Mouse (Mus musculus) thymus, adult 2 months (tissue): ENCODE data around the gene Tbc1d15. TPM values are rescaled to one million over a fixed set of nuclear protein-coding genes. Genes with fewer than 3 reads are reported as not detected.

Experiments
- DNase-seq: peaks from one replicate; pipeline ENCODE4 v3.0.0; 2021
- H3K27ac ChIP-seq: fragments of 200-500 bp; 2 replicates; pipeline ENCODE4 v1.5.1; 2012; ENCODE audit warnings: low read length, control low read depth; ENCODE audit not compliant: control insufficient read depth, insufficient read depth
- H3K27me3 ChIP-seq: fragments of 200-500 bp; 2 replicates; pipeline ENCODE4 v1.6.1; 2012; ENCODE audit warnings: mild to moderate bottlenecking, low read length, moderate library complexity, mixed read lengths; ENCODE audit not compliant: control insufficient read depth, insufficient read depth
- H3K36me3 ChIP-seq: fragments of 200-500 bp; 2 replicates; pipeline ENCODE4 v1.6.1; 2012; ENCODE audit warnings: mild to moderate bottlenecking, low read length, moderate library complexity; ENCODE audit not compliant: control insufficient read depth, insufficient read depth
- H3K4me1 ChIP-seq: fragments of 200-500 bp; replicated peaks from 2 replicates; pipeline ENCODE4 v1.6.1; 2012; ENCODE audit warnings: low read length; ENCODE audit not compliant: control insufficient read depth, insufficient read depth
- H3K4me3 ChIP-seq: fragments of 200-500 bp; 2 replicates; pipeline ENCODE4 v1.5.1; 2012; ENCODE audit warnings: mild to moderate bottlenecking, low read length, control low read depth, moderate library complexity; ENCODE audit not compliant: control insufficient read depth, insufficient read depth
- CTCF ChIP-seq: fragments of 200-500 bp; IDR thresholded peaks from 2 replicates; pipeline ENCODE4 v1.5.1; 2012; ENCODE audit warnings: mild to moderate bottlenecking, control low read depth, low read length, moderate library complexity, borderline replicate concordance; ENCODE audit not compliant: control insufficient read depth, poor library complexity, insufficient read depth; ENCODE audit errors: extremely low read depth
- POLR2A ChIP-seq: fragments of 200-500 bp; IDR thresholded peaks from 2 replicates; pipeline ENCODE4 v1.6.1; 2012; ENCODE audit warnings: mild to moderate bottlenecking, low read length, control low read depth, moderate library complexity; ENCODE audit not compliant: control insufficient read depth, poor library complexity, insufficient read depth; ENCODE audit errors: extremely low read depth
- WGBS: fragments of 180-500 bp; shearing (Covaris S2); methylation state at CpG from one replicate; pipeline ENCODE4 v1.1.7; 2018; 5-methylcytosine and 5-hydroxymethylcytosine counted together
- polyA plus RNA-seq: library from polyadenylated mRNA; depleted of rRNA; stranded (reverse); fragments of >200 nt; gene quantifications from 2 replicates; pipeline ENCODE4 v1.2.3, GENCODE M21; 2012

Gene Tbc1d15
- polyA plus RNA-seq, 1 experiment, result 8.7 TPM

GRCm38 (mm10) chr10:115250235-115251087 is 806 bp downstream of the Tbc1d15 start:
- TF ChIP-seq POLR2A (no peak), CTCF (no peak)
- WGBS, result 18% methylated on average over 37 of the region's 38 CpGs
- DNase-seq, result no peak
- Histone ChIP-seq H3K4me1 (peaks cover 12% of the 10 kb centered on the region), H3K27me3 (no peaks in the 10 kb centered on the region), H3K27ac (no peak overlapping the region), H3K36me3 (no peaks in the 10 kb centered on the region), H3K4me3 (peak overlapping the region; percentile 86)

- no peaks in the 10 kb centered on the region for H3K27me3 ChIP-seq
- H3K27ac ChIP-seq, result no peak overlapping the region
- peaks cover 12% of the 10 kb centered on the region for H3K4me1 ChIP-seq
- no peaks in the 10 kb centered on the region for H3K36me3 ChIP-seq
- DNase-seq, result no peak
- no peak overlapping the region for H3K4me3 ChIP-seq
- TF ChIP-seq CTCF (no peak), POLR2A (no peak)
- WGBS, result 82% methylated on average over 7 of the region's 7 CpGs
Measured at GRCm38 (mm10) chr10:115248041-115248440, 3.2 kb downstream of the Tbc1d15 start.

- Histone ChIP-seq H3K4me1 (peaks cover 7% of the 10 kb centered on the region), H3K36me3 (no peaks in the 10 kb centered on the region), H3K27me3 (no peaks in the 10 kb centered on the region), H3K27ac (no peak overlapping the region), H3K4me3 (no peak overlapping the region)
- no peak for DNase-seq
- TF ChIP-seq POLR2A (no peak), CTCF (no peak)
- WGBS, result 94% methylated on average over 2 of the region's 2 CpGs
Measured at GRCm38 (mm10) chr10:115245488-115245887, 5.8 kb downstream of the Tbc1d15 start.

GRCm38 (mm10) chr10:115241082-115241595 is 10.1 kb downstream of the Tbc1d15 start:
- Histone ChIP-seq H3K27me3 (no peaks in the 10 kb centered on the region), H3K4me1 (peaks cover 2% of the 10 kb centered on the region; the same call in 1 of the 2 replicates), H3K27ac (no peak overlapping the region), H3K36me3 (peaks cover 24% of the 10 kb centered on the region), H3K4me3 (no peak overlapping the region)
- TF ChIP-seq POLR2A (no peak), CTCF (no peak)
- no peak for DNase-seq
- 89% methylated on average over 8 of the region's 8 CpGs for WGBS

- Histone ChIP-seq H3K27me3 (no peaks in the 10 kb centered on the region), H3K4me1 (no peaks in the 10 kb centered on the region; the same call in 1 of the 2 replicates), H3K27ac (no peak overlapping the region), H3K4me3 (no peak overlapping the region), H3K36me3 (peaks cover 26% of the 10 kb centered on the region)
- 94% methylated on average over 4 of the region's 4 CpGs for WGBS
- no peak for DNase-seq
- TF ChIP-seq POLR2A, result no peak
- no peak for TF ChIP-seq CTCF
Measured at GRCm38 (mm10) chr10:115237931-115238330, 13.3 kb downstream of the Tbc1d15 start.

- no peaks in the 10 kb centered on the region for H3K27me3 ChIP-seq
- peaks cover 30% of the 10 kb centered on the region for H3K36me3 ChIP-seq
- H3K4me1 ChIP-seq, result no peaks in the 10 kb centered on the region; the same call in 1 of the 2 replicates
- DNase-seq, result no peak
- no peak overlapping the region for H3K27ac ChIP-seq
- no peak overlapping the region for H3K4me3 ChIP-seq
- 42% methylated on average over 4 of the region's 4 CpGs for WGBS
- TF ChIP-seq POLR2A (no peak), CTCF (no peak)
Measured at GRCm38 (mm10) chr10:115236733-115237132, 14.5 kb downstream of the Tbc1d15 start.
